Mouse (Mus musculus) liver, postnatal 0 days (tissue): ENCODE results near the gene Palld. TPM values are rescaled to one million over a fixed set of nuclear protein-coding genes. Genes with fewer than 3 reads are reported as not detected.

Experiments
- ATAC-seq: fragments of 200-750 bp; cut with Nextera tagmentation; 2 replicates; pipeline ENCODE4 v1.8.0; 2017; ENCODE audit warnings: mild to moderate bottlenecking, moderate library complexity
- DNase-seq: peaks from one replicate; pipeline ENCODE4 v3.0.0-alpha.2; 2016
- H3K27ac ChIP-seq: fragments of 300-500 bp; sonication (generic); 2 replicates; pipeline ENCODE4 v1.5.1; 2014; ENCODE audit warnings: antibody characterized with exemption, moderate library complexity, mild to moderate bottlenecking, low read depth
- H3K27me3 ChIP-seq: fragments of 300-500 bp; sonication (generic); 2 replicates; pipeline ENCODE4 v1.6.1; 2014; ENCODE audit warnings: low read length, control low read depth, mixed read lengths; ENCODE audit not compliant: insufficient read depth
- H3K36me3 ChIP-seq: fragments of 300-500 bp; sonication (generic); replicated peaks from 2 replicates; pipeline ENCODE4 v1.6.1; 2014; ENCODE audit warnings: mild to moderate bottlenecking, control low read depth, low read length, moderate library complexity, mixed read lengths; ENCODE audit not compliant: insufficient read depth
- H3K4me1 ChIP-seq: fragments of 300-500 bp; sonication (generic); 2 replicates; pipeline ENCODE4 v1.6.1; 2014; ENCODE audit warnings: antibody characterized with exemption, mild to moderate bottlenecking, control low read depth; ENCODE audit not compliant: insufficient read depth
- H3K4me2 ChIP-seq: fragments of 300-500 bp; sonication (generic); 2 replicates; pipeline ENCODE4 v1.6.1; 2014; ENCODE audit warnings: low read depth, mild to moderate bottlenecking, low read length, moderate library complexity, mixed read lengths
- H3K4me3 ChIP-seq: fragments of 300-500 bp; sonication (generic); 2 replicates; pipeline ENCODE4 v1.5.1; 2014; ENCODE audit warnings: low read depth, low read length
- H3K9ac ChIP-seq: fragments of 300-500 bp; sonication (generic); replicated peaks from 2 replicates; pipeline ENCODE4 v1.6.1; 2014; ENCODE audit warnings: mild to moderate bottlenecking, moderate library complexity
- H3K9me3 ChIP-seq: fragments of 300-500 bp; sonication (generic); 2 replicates; pipeline ENCODE4 v1.6.1; 2016; ENCODE audit warnings: mild to moderate bottlenecking, control low read depth, low read length, mixed read lengths
- CTCF ChIP-seq: sonication (generic); IDR thresholded peaks from 2 replicates; pipeline ENCODE4 v1.5.1; 2016; ENCODE audit warnings: antibody characterized with exemption, low read depth
- EP300 ChIP-seq: IDR thresholded peaks from 2 replicates; pipeline ENCODE4 v1.6.1; 2016; ENCODE audit warnings: antibody characterized with exemption, low read depth, mild to moderate bottlenecking
- WGBS: fragments of 180-500 bp; shearing (Covaris S2); extraction: QIAGEN DNeasy Blood & Tissue Kit; methylation state at CpG from one replicate; pipeline ENCODE4 v1.1.7; 2014; ENCODE audit not compliant: insufficient replicate concordance; 5-methylcytosine and 5-hydroxymethylcytosine counted together
- polyA plus RNA-seq: library from polyadenylated mRNA; unstranded; fragments of >200 nt; fragmentation: Nextera tagmentation; extraction: Ambion mirVana; gene quantifications from 2 replicates; pipeline ENCODE4 v1.2.1, GENCODE M21; 2015

Palld gene
- polyA plus RNA-seq, 1 experiment from 2014 or later: 11.7 TPM

- no peaks in the 10 kb centered on the region for H3K9me3 ChIP-seq
- no peak overlapping the region for H3K9ac ChIP-seq
- H3K4me2 ChIP-seq: no peak overlapping the region
- H3K4me3 ChIP-seq: no peak overlapping the region
- no peak for TF ChIP-seq CTCF
- no peak for TF ChIP-seq EP300
- no peak for ATAC-seq
- no peaks in the 10 kb centered on the region for H3K4me1 ChIP-seq
- no peak overlapping the region for H3K27ac ChIP-seq
- DNase-seq: no peak
- H3K36me3 ChIP-seq: no peaks in the 10 kb centered on the region
- 78% methylated on average over 4 of the region's 4 CpGs for WGBS
- no peaks in the 10 kb centered on the region for H3K27me3 ChIP-seq
Observed at GRCm38 (mm10) chr8:61470213-61470612, 432.3 kb downstream of the Palld start.

DNA sequence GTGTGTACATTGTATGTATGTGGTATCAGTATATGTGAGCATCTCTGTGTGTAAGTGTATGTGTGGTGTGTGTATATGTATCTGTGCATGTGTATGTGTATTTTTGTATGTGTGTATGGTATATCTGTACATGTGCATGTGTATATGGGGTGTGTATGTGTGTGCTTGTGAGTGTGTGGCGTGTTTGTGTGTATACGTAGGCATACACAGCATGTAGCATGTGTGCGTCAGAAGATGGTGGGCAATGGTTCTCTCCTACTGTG lies 435.0 kb downstream of the Palld start:
- H3K9me3 ChIP-seq: no peaks in the 10 kb centered on the region
- DNase-seq: no peak
- TF ChIP-seq EP300 (no peak), CTCF (no peak)
- WGBS: 77% methylated on average over 3 of the region's 3 CpGs
- H3K4me3 ChIP-seq: no peak overlapping the region
- H3K27ac ChIP-seq: no peak overlapping the region
- H3K4me1 ChIP-seq: no peaks in the 10 kb centered on the region
- H3K4me2 ChIP-seq: no peak overlapping the region
- H3K27me3 ChIP-seq: no peaks in the 10 kb centered on the region
- H3K36me3 ChIP-seq: no peaks in the 10 kb centered on the region
- H3K9ac ChIP-seq: no peak overlapping the region
- no peak for ATAC-seq

GRCm38 (mm10) chr8:61466696-61467552 lies 435.6 kb downstream of the Palld start:
- WGBS: 88% methylated on average over 15 of the region's 15 CpGs
- DNase-seq (no peak), ATAC-seq (no peak)
- TF ChIP-seq CTCF: no peak
- no peak for TF ChIP-seq EP300
- Histone ChIP-seq H3K4me2 (no peak overlapping the region), H3K27ac (no peak overlapping the region), H3K9me3 (no peaks in the 10 kb centered on the region), H3K36me3 (no peaks in the 10 kb centered on the region), H3K9ac (no peak overlapping the region), H3K4me1 (no peaks in the 10 kb centered on the region), H3K4me3 (no peak overlapping the region), H3K27me3 (no peaks in the 10 kb centered on the region)

GRCm38 (mm10) chr8:61464393-61464792 lies 438.1 kb downstream of the Palld start:
- 62% methylated on average over 2 of the region's 2 CpGs for WGBS

GRCm38 (mm10) chr8:61462221-61462620 lies 440.3 kb downstream of the Palld start:
- DNase-seq (no peak), ATAC-seq (no peak)
- Histone ChIP-seq H3K4me2 (no peak overlapping the region), H3K4me3 (no peak overlapping the region), H3K27me3 (no peaks in the 10 kb centered on the region), H3K27ac (no peak overlapping the region), H3K9ac (no peak overlapping the region), H3K4me1 (no peaks in the 10 kb centered on the region), H3K9me3 (no peaks in the 10 kb centered on the region), H3K36me3 (no peaks in the 10 kb centered on the region)
- TF ChIP-seq CTCF (no peak), EP300 (no peak)
- WGBS: 83% methylated on average over 5 of the region's 5 CpGs

More at GRCm38 (mm10) chr8:61464393-61464792, 438.1 kb downstream of the Palld start:
- ATAC-seq (no peak), DNase-seq (no peak)
- no peaks in the 10 kb centered on the region for H3K27me3 ChIP-seq
- no peak overlapping the region for H3K9ac ChIP-seq
- no peak for TF ChIP-seq CTCF
- no peaks in the 10 kb centered on the region for H3K4me1 ChIP-seq
- no peak overlapping the region for H3K27ac ChIP-seq
- H3K9me3 ChIP-seq: no peaks in the 10 kb centered on the region
- no peak overlapping the region for H3K4me3 ChIP-seq
- no peak overlapping the region for H3K4me2 ChIP-seq
- no peaks in the 10 kb centered on the region for H3K36me3 ChIP-seq

Other genes starting within 250 kb of the Palld start
- 2.7 TPM in 2 replicates for gene Ddx60, start 25.4 kb upstream of the Palld start, polyA plus RNA-seq
- gene Anxa10, start 220.5 kb upstream of the Palld start, polyA plus RNA-seq: not detected in 2 replicates